Mouse (Mus musculus) thymus, postnatal 14 days (tissue): ENCODE measurements around the gene Klhl21.

Experiments used
- DNase-seq: peaks from one replicate; pipeline ENCODE4 v3.0.0; 2021

Gene Klhl21

GRCm38 (mm10) chr4:151996173-151996950 is 12.2 kb upstream of the Klhl21 start, which contains the start of gene Phf13:
Gene Phf13, minus strand, starts transcription at chr4:151996258.
- DNase-seq = peak; percentile 99

- DNase-seq = no peak
Observed at GRCm38 (mm10) chr4:151996951-151997222, 11.7 kb upstream of the Klhl21 start.

- no peak for DNase-seq
Observed at GRCm38 (mm10) chr4:151997701-151998100, 10.9 kb upstream of the Klhl21 start.

- no peak for DNase-seq
Observed at GRCm38 (mm10) chr4:151999481-151999880, 9.1 kb upstream of the Klhl21 start.

GRCm38 (mm10) chr4:152000906-152001305 is 7.7 kb upstream of the Klhl21 start:
- no peak for DNase-seq

- DNase-seq = no peak
Observed at GRCm38 (mm10) chr4:152001335-152001734, 7.3 kb upstream of the Klhl21 start.

GRCm38 (mm10) chr4:152002063-152002462 is 6.5 kb upstream of the Klhl21 start:
- DNase-seq = no peak

GRCm38 (mm10) chr4:152006137-152006536 is 2.5 kb upstream of the Klhl21 start:
- peak; percentile 30 for DNase-seq

GRCm38 (mm10) chr4:152006812-152007211 is 1.8 kb upstream of the Klhl21 start:
- DNase-seq = no peak

GRCm38 (mm10) chr4:152007481-152008147 is 989 bp upstream of the Klhl21 start:
- DNase-seq = no peak

GRCm38 (mm10) chr4:152008148-152008500 is 479 bp upstream of the Klhl21 start:
- DNase-seq = peak; percentile 23

GRCm38 (mm10) chr4:152009076-152010051 is 761 bp downstream of the Klhl21 start:
- peak; percentile 66 for DNase-seq

- no peak for DNase-seq
Observed at GRCm38 (mm10) chr4:152010091-152010706, 1.6 kb downstream of the Klhl21 start.

- no peak for DNase-seq
Observed at GRCm38 (mm10) chr4:152010707-152011134, 2.1 kb downstream of the Klhl21 start.

- DNase-seq = no peak
Observed at GRCm38 (mm10) chr4:152011171-152011760, 2.7 kb downstream of the Klhl21 start.

GRCm38 (mm10) chr4:152012109-152012508 is 3.5 kb downstream of the Klhl21 start:
- no peak for DNase-seq

- no peak for DNase-seq
Observed at GRCm38 (mm10) chr4:152013036-152013813, 4.6 kb downstream of the Klhl21 start.

- no peak for DNase-seq
Observed at GRCm38 (mm10) chr4:152019073-152019472, 10.5 kb downstream of the Klhl21 start.

- DNase-seq = no peak
Observed at GRCm38 (mm10) chr4:152020024-152020423, 11.4 kb downstream of the Klhl21 start.

- no peak for DNase-seq
Observed at GRCm38 (mm10) chr4:152021568-152022097, 13.0 kb downstream of the Klhl21 start.

- no peak for DNase-seq
Observed at GRCm38 (mm10) chr4:152022506-152022905, 13.9 kb downstream of the Klhl21 start.
